Mouse (Mus musculus): ENCODE measurements around the gene Zfand4.
"Not testable (repeated sequence)": the region's sequence is repeated elsewhere in the genome, so short reads cannot be mapped to it uniquely, and the experiment has no call there.

Zfand4 gene

GRCm38 (mm10) chr6:116264018-116264651, at the start of gene Zfand4:
TSS of gene Zfand4 (plus strand) at chr6:116264222.
- DNase-seq (ENCODE audit: low read depth, low spot score), result peak; percentile 87

GRCm38 (mm10) chr6:116227767-116228166, 36.3 kb upstream of the Zfand4 start:
- DNase-seq (ENCODE audit: low read depth, low spot score), result no peak

GRCm38 (mm10) chr6:116228785-116229525, 35.1 kb upstream of the Zfand4 start:
- peak; percentile 40 for DNase-seq (ENCODE audit: low read depth, low spot score)

GRCm38 (mm10) chr6:116234821-116235220, 29.2 kb upstream of the Zfand4 start:
- not testable (repeated sequence) for DNase-seq (ENCODE audit: low read depth, low spot score)

- DNase-seq (ENCODE audit: low read depth, low spot score), result no peak
Measured at GRCm38 (mm10) chr6:116235336-116235735, 28.7 kb upstream of the Zfand4 start.

GRCm38 (mm10) chr6:116238083-116238482, 25.9 kb upstream of the Zfand4 start:
- DNase-seq (ENCODE audit: low read depth, low spot score), result no peak

GRCm38 (mm10) chr6:116240371-116240770, 23.7 kb upstream of the Zfand4 start:
- no peak for DNase-seq (ENCODE audit: low read depth, low spot score)

- no peak for DNase-seq (ENCODE audit: low read depth, low spot score)
Measured at GRCm38 (mm10) chr6:116259649-116260048, 4.4 kb upstream of the Zfand4 start.

GRCm38 (mm10) chr6:116260481-116260880, 3.5 kb upstream of the Zfand4 start:
- DNase-seq (ENCODE audit: low read depth, low spot score), result no peak

- no peak for DNase-seq (ENCODE audit: low read depth, low spot score)
Measured at GRCm38 (mm10) chr6:116262824-116263223, 1.2 kb upstream of the Zfand4 start.

- no peak for DNase-seq (ENCODE audit: low read depth, low spot score)
Measured at GRCm38 (mm10) chr6:116264836-116265235, 814 bp downstream of the Zfand4 start.

GRCm38 (mm10) chr6:116265603-116266002, 1.6 kb downstream of the Zfand4 start:
- no peak for DNase-seq (ENCODE audit: low read depth, low spot score)

- peak; percentile 38 for DNase-seq (ENCODE audit: low read depth, low spot score)
Measured at GRCm38 (mm10) chr6:116266273-116267109, 2.5 kb downstream of the Zfand4 start.

GRCm38 (mm10) chr6:116267110-116267423, 3.0 kb downstream of the Zfand4 start:
- no peak for DNase-seq (ENCODE audit: low read depth, low spot score)

- no peak for DNase-seq (ENCODE audit: low read depth, low spot score)
Measured at GRCm38 (mm10) chr6:116275695-116276094, 11.7 kb downstream of the Zfand4 start.

GRCm38 (mm10) chr6:116278679-116279317, 14.8 kb downstream of the Zfand4 start:
- DNase-seq (ENCODE audit: low read depth, low spot score), result no peak

- DNase-seq (ENCODE audit: low read depth, low spot score), result no peak
Measured at GRCm38 (mm10) chr6:116281014-116281413, 17.0 kb downstream of the Zfand4 start.

GRCm38 (mm10) chr6:116282546-116282945, 18.5 kb downstream of the Zfand4 start:
- no peak for DNase-seq (ENCODE audit: low read depth, low spot score)

- no peak for DNase-seq (ENCODE audit: low read depth, low spot score)
Measured at GRCm38 (mm10) chr6:116283280-116283679, 19.3 kb downstream of the Zfand4 start.

GRCm38 (mm10) chr6:116286321-116286720, 22.3 kb downstream of the Zfand4 start:
- no peak for DNase-seq (ENCODE audit: low read depth, low spot score)

- DNase-seq (ENCODE audit: low read depth, low spot score), result no peak
Measured at GRCm38 (mm10) chr6:116286870-116287575, 23.0 kb downstream of the Zfand4 start.
